Comparison of ENCODE assay signal across 8 mouse cellular contexts in genomic region chr3:121428696-121429259, GRCm38 (mm10). TPM values are rescaled to one million over a fixed set of nuclear protein-coding genes. Genes with fewer than 3 reads are reported as not detected.
DNase-seq lines count a peak whose midpoint lies in the region; ATAC-seq and TF ChIP-seq lines count a peak whose summit lies in the region.

No protein-coding gene starts in this region.

- peaks cover 4% of the 10 kb centered on the region; the same call in 1 of the 2 replicates for H3K36me3 ChIP-seq in heart, embryonic 10.5 days
- H3K36me3 ChIP-seq in hindbrain, embryonic 11.5 days (ENCODE audit: control insufficient read depth, insufficient read depth, low read length), result 0 out of 2 replicates have a peak, but pooled peaks cover 2% of the 10 kb centered on the region
- H3K36me3 ChIP-seq in liver, postnatal 0 days (replicated peaks; ENCODE audit: insufficient read depth, low read length), result no peaks in the 10 kb centered on the region

- peak overlapping the region; percentile 73 for H3K4me3 ChIP-seq in heart, embryonic 10.5 days
- peak overlapping the region; percentile 78 for H3K4me3 ChIP-seq in hindbrain, embryonic 11.5 days (ENCODE audit: low read depth, low read length)
- peak overlapping the region; percentile 57 for H3K4me3 ChIP-seq in liver, postnatal 0 days (ENCODE audit: low read depth, low read length)

- no peak for TF ChIP-seq EP300 in liver, postnatal 0 days (IDR thresholded peaks at IDR 0.05; ENCODE audit: low read depth)

- no peak for TF ChIP-seq CTCF in liver, postnatal 0 days (IDR thresholded peaks at IDR 0.05; ENCODE audit: low read depth)

- no peak for ATAC-seq in hindbrain, embryonic 11.5 days (ENCODE audit: low FRiP score)
- no peak for ATAC-seq in liver, postnatal 0 days

- peaks cover 59% of the 10 kb centered on the region for H3K4me1 ChIP-seq in heart, embryonic 10.5 days
- H3K4me1 ChIP-seq in hindbrain, embryonic 11.5 days (replicated peaks; ENCODE audit: control insufficient read depth, insufficient read depth, low read length), result no peaks in the 10 kb centered on the region
- peaks cover 12% of the 10 kb centered on the region for H3K4me1 ChIP-seq in liver, postnatal 0 days (ENCODE audit: insufficient read depth)

- 55% methylated on average over 11 of the region's 11 CpGs for WGBS in heart, embryonic 10.5 days
- 64% methylated on average over 11 of the region's 11 CpGs for WGBS in hindbrain, embryonic 11.5 days
- WGBS in liver, postnatal 0 days (ENCODE audit: insufficient replicate concordance), result 65% methylated on average over 11 of the region's 11 CpGs

- H3K9me3 ChIP-seq in heart, embryonic 10.5 days, result no peaks in the 10 kb centered on the region
- no peaks in the 10 kb centered on the region for H3K9me3 ChIP-seq in hindbrain, embryonic 11.5 days (ENCODE audit: control insufficient read depth, low read length)
- no peaks in the 10 kb centered on the region for H3K9me3 ChIP-seq in liver, postnatal 0 days (ENCODE audit: low read length)

- peak overlapping the region; percentile 81 for H3K4me2 ChIP-seq in hindbrain, embryonic 11.5 days (replicated peaks; ENCODE audit: low read depth, low read length)
- peak overlapping the region; percentile 78 for H3K4me2 ChIP-seq in liver, postnatal 0 days (ENCODE audit: low read depth, low read length)

- no peaks in the 10 kb centered on the region for H3K27me3 ChIP-seq in heart, embryonic 10.5 days (ENCODE audit: insufficient read depth, poor library complexity, severe bottlenecking)
- H3K27me3 ChIP-seq in hindbrain, embryonic 11.5 days (ENCODE audit: control insufficient read depth, insufficient read depth, low read length), result no peaks in the 10 kb centered on the region
- no peaks in the 10 kb centered on the region for H3K27me3 ChIP-seq in liver, postnatal 0 days (ENCODE audit: insufficient read depth, low read length)

- peak overlapping the region; percentile 94; the same call in 1 of the 2 replicates for H3K27ac ChIP-seq in heart, embryonic 10.5 days
- no peak overlapping the region for H3K27ac ChIP-seq in hindbrain, embryonic 11.5 days (ENCODE audit: low read depth, low read length)
- H3K27ac ChIP-seq in liver, postnatal 0 days (ENCODE audit: low read depth), result no peak overlapping the region

- no peak for DNase-seq in heart, embryonic 10.5 days (ENCODE audit: low spot score)
- no peak for DNase-seq in heart, postnatal 4 days
- peak; percentile 55 for DNase-seq in Muller cell, postnatal 12 days (ENCODE audit: inconsistent ontology term)
- no peak for DNase-seq in hindbrain, embryonic 11.5 days (ENCODE audit: low spot score)
- DNase-seq in liver, postnatal 0 days, result no peak
- DNase-seq in cerebellum, postnatal 25 days, result no peak
- DNase-seq in urinary bladder, adult 2 months (ENCODE audit: low spot score), result no peak
- DNase-seq in kidney, postnatal 4 days, result no peak

- H3K9ac ChIP-seq in hindbrain, embryonic 11.5 days (ENCODE audit: low read depth, low read length), result peak overlapping the region; percentile 89; the same call in 1 of the 2 replicates
- no peak overlapping the region for H3K9ac ChIP-seq in liver, postnatal 0 days (replicated peaks)

RNA-seq across cellular contexts. Expression of gene Cnn3, which starts 2.5 kb away (rescaled TPM):
- polyA plus RNA-seq in heart, embryonic 10.5 days (2016; fragmentation: Nextera tagmentation; extraction: Ambion mirVana), result 493 and 655 TPM in 2 replicates
- total RNA-seq in heart, postnatal 4 days (2021), result 100 to 1,000 TPM; 162 to 167 TPM
- 1,127 and 1,205 TPM in 2 replicates for polyA plus RNA-seq in hindbrain, embryonic 11.5 days (2014; fragmentation: Nextera tagmentation; extraction: Ambion mirVana)
- polyA plus RNA-seq in liver, postnatal 0 days (2015; fragmentation: Nextera tagmentation; extraction: Ambion mirVana), result 128 and 143 TPM in 2 replicates
- polyA plus RNA-seq in urinary bladder, adult 2 months (2012; rRNA removed), result 427 and 481 TPM in 2 replicates
